Mouse (Mus musculus) gastrocnemius, adult 2 months (tissue): ENCODE measurements around the gene Dph1. TPM values are rescaled to one million over a fixed set of nuclear protein-coding genes. Genes with fewer than 3 reads are reported as not detected.
A peak's percentile ranks its signal among the peaks of the same experiment; 100 is the strongest.

Source experiments
- DNase-seq: peaks from one replicate; pipeline ENCODE4 v3.0.0; 2022
- H3K27ac ChIP-seq: fragments of 200-600 bp; 2 replicates; pipeline ENCODE4 v1.8.1; 2022; ENCODE audit warnings: mild to moderate bottlenecking
- H3K4me3 ChIP-seq: fragments of 200-600 bp; 2 replicates; pipeline ENCODE4 v1.8.1; 2022; ENCODE audit warnings: mild to moderate bottlenecking, moderate library complexity
- CTCF ChIP-seq: fragments of 200-600 bp; IDR thresholded peaks from 2 replicates; pipeline ENCODE4 v1.8.1; 2022; ENCODE audit warnings: antibody characterized with exemption, mild to moderate bottlenecking, moderate library complexity
- intact Hi-C: fragments of 180-260 bp; cut with DNase I; formaldehyde crosslinking; loops from one replicate; pipeline ENCODE4 v1.15.1; 2025
- total RNA-seq, 2 experiments: library from RNA; stranded (reverse); gene quantifications; 2 replicates each; pipeline ENCODE4 v1.2.3; 2021

Gene Dph1
- total RNA-seq, 2 experiments from 2014 or later: 5.5 to 6.2 TPM

- peak; percentile 93 for DNase-seq
- intact Hi-C loops: loop anchor here (1.0 to 5.0 kb wide), 3 partner anchors 121 to 222 kb away; no protein-coding TSS in a partner anchor
- H3K4me3 ChIP-seq: peak overlapping the region; percentile 94
- peak; percentile 99 for TF ChIP-seq CTCF
- H3K27ac ChIP-seq: peak overlapping the region; percentile 92
Observed at GRCm38 (mm10) chr11:75168590-75169361, 22.3 kb downstream of the Dph1 start.

GRCm38 (mm10) chr11:75167643-75168589 is 23.1 kb downstream of the Dph1 start:
- Histone ChIP-seq H3K27ac (peak overlapping the region; percentile 92), H3K4me3 (peak overlapping the region; percentile 94)
- peak; percentile 78 for DNase-seq
- intact Hi-C loops: loop anchor here (5.0 kb wide), 1 partner anchor 121 kb away; no protein-coding TSS in a partner anchor
- no peak for TF ChIP-seq CTCF

GRCm38 (mm10) chr11:75166861-75167642 is 24.0 kb downstream of the Dph1 start:
- peak; percentile 65 for DNase-seq
- Histone ChIP-seq H3K4me3 (peak overlapping the region; percentile 94), H3K27ac (peak overlapping the region; percentile 92)
- intact Hi-C loops: loop anchor here (5.0 kb wide), 1 partner anchor 120 kb away; no protein-coding TSS in a partner anchor
- no peak; the same call in 1 of the 2 replicates for TF ChIP-seq CTCF

- DNase-seq: peak; percentile 53
- no peak for TF ChIP-seq CTCF
- peak overlapping the region; percentile 94 for H3K4me3 ChIP-seq
- intact Hi-C loops: loop anchor here (5.0 kb wide), 1 partner anchor 119 kb away; no protein-coding TSS in a partner anchor
- peak overlapping the region; percentile 92 for H3K27ac ChIP-seq
Observed at GRCm38 (mm10) chr11:75166193-75166842, 24.7 kb downstream of the Dph1 start.

- intact Hi-C loops: loop anchor here (5.0 kb wide), 1 partner anchor 118 kb away; no protein-coding TSS in a partner anchor
- Histone ChIP-seq H3K4me3 (peak overlapping the region; percentile 94), H3K27ac (peak overlapping the region; percentile 92)
- peak; percentile 93 for DNase-seq
- peak; percentile 97 for TF ChIP-seq CTCF
Observed at GRCm38 (mm10) chr11:75165441-75166192, 25.4 kb downstream of the Dph1 start.

GRCm38 (mm10) chr11:75164750-75165149 is 26.3 kb downstream of the Dph1 start:
- Histone ChIP-seq H3K27ac (peak overlapping the region; percentile 92), H3K4me3 (peak overlapping the region; percentile 94)
- DNase-seq: peak; percentile 40
- intact Hi-C loops: loop anchor here (5.0 kb wide), 1 partner anchor 117 kb away; no protein-coding TSS in a partner anchor
- no peak; the same call in 1 of the 2 replicates for TF ChIP-seq CTCF

GRCm38 (mm10) chr11:75164051-75164450 is 27.0 kb downstream of the Dph1 start:
- peak overlapping the region; percentile 94 for H3K4me3 ChIP-seq
- no peak for TF ChIP-seq CTCF
- peak overlapping the region; percentile 92 for H3K27ac ChIP-seq
- DNase-seq: no peak
- intact Hi-C loops: no loop called here

GRCm38 (mm10) chr11:75163379-75163778 is 27.7 kb downstream of the Dph1 start:
- peak overlapping the region; percentile 94 for H3K4me3 ChIP-seq
- TF ChIP-seq CTCF: no peak
- no peak for DNase-seq
- intact Hi-C loops: no loop called here
- peak overlapping the region; percentile 92 for H3K27ac ChIP-seq

GRCm38 (mm10) chr11:75162591-75163080 is 28.4 kb downstream of the Dph1 start:
- intact Hi-C loops: no loop called here
- TF ChIP-seq CTCF: no peak
- peak; percentile 28 for DNase-seq
- Histone ChIP-seq H3K27ac (peak overlapping the region; percentile 92), H3K4me3 (peak overlapping the region; percentile 94)

- no peak for DNase-seq
- no peak overlapping the region for H3K4me3 ChIP-seq
- TF ChIP-seq CTCF: no peak
- intact Hi-C loops: no loop called here
- H3K27ac ChIP-seq: peak overlapping the region; percentile 92
Observed at GRCm38 (mm10) chr11:75161417-75162008, 29.5 kb downstream of the Dph1 start.
